Mouse (Mus musculus): ENCODE results near the gene Adh5. TPM values are rescaled to one million over a fixed set of nuclear protein-coding genes. Genes with fewer than 3 reads are reported as not detected.
A peak's percentile ranks its signal among the peaks of the same experiment; 100 is the strongest.

The Adh5 gene
- polyA plus RNA-seq, 1 experiment from 2014 or later: 247 TPM

- Histone ChIP-seq H3K27me3 (ENCODE audit: insufficient read depth, low read length) (no peaks in the 10 kb centered on the region), H3K4me1 (ENCODE audit: insufficient read depth) (no peaks in the 10 kb centered on the region), H3K4me2 (ENCODE audit: low read depth, low read length) (no peak overlapping the region), H3K27ac (ENCODE audit: low read depth) (no peak overlapping the region), H3K36me3 (replicated peaks; ENCODE audit: insufficient read depth, low read length) (no peaks in the 10 kb centered on the region), H3K4me3 (ENCODE audit: low read depth, low read length) (no peak overlapping the region), H3K9me3 (ENCODE audit: low read length) (no peaks in the 10 kb centered on the region), H3K9ac (replicated peaks) (no peak overlapping the region)
- DNase-seq: no peak
- 73% methylated on average over 3 of the region's 3 CpGs for WGBS (ENCODE audit: insufficient replicate concordance)
- ATAC-seq: no peak
- TF ChIP-seq EP300 (IDR thresholded peaks at IDR 0.05; ENCODE audit: low read depth): no peak
Observed at GRCm38 (mm10) chr3:138410211-138410610, 32.7 kb upstream of the Adh5 start.

- no peak within 1 kb of the TSS for H3K9ac ChIP-seq (replicated peaks)
- no peaks in the 10 kb centered on the region for H3K9me3 ChIP-seq (ENCODE audit: low read length)
- DNase-seq: no peak
- ATAC-seq: 0 out of 2 replicates have a peak, but pooled peaks have one; percentile 35
- H3K36me3 ChIP-seq (replicated peaks; ENCODE audit: insufficient read depth, low read length): no peaks in the 10 kb centered on the region
- no peak within 1 kb of the TSS for H3K4me3 ChIP-seq (ENCODE audit: low read depth, low read length)
- 60% methylated on average over 6 of the region's 6 CpGs for WGBS (ENCODE audit: insufficient replicate concordance)
- H3K27me3 ChIP-seq (ENCODE audit: insufficient read depth, low read length): no peaks in the 10 kb centered on the region
- H3K27ac ChIP-seq (ENCODE audit: low read depth): no peak within 1 kb of the TSS
- no peak for TF ChIP-seq EP300 (IDR thresholded peaks at IDR 0.05; ENCODE audit: low read depth)
- TF ChIP-seq CTCF (IDR thresholded peaks at IDR 0.05; ENCODE audit: low read depth): no peak
- H3K4me2 ChIP-seq (ENCODE audit: low read depth, low read length): no peak within 1 kb of the TSS
- no peaks in the 10 kb centered on the region for H3K4me1 ChIP-seq (ENCODE audit: insufficient read depth)
Observed at GRCm38 (mm10) chr3:138415121-138415690, 27.7 kb upstream of the Adh5 start, which contains the start of gene Adh4. Adh4 (plus strand) TSS chr3:138415466.

GRCm38 (mm10) chr3:138419369-138419768 is 23.5 kb upstream of the Adh5 start:
- Histone ChIP-seq H3K4me3 (ENCODE audit: low read depth, low read length) (no peak overlapping the region), H3K4me1 (ENCODE audit: insufficient read depth) (no peaks in the 10 kb centered on the region), H3K9me3 (ENCODE audit: low read length) (no peaks in the 10 kb centered on the region), H3K27ac (ENCODE audit: low read depth) (no peak overlapping the region), H3K27me3 (ENCODE audit: insufficient read depth, low read length) (no peaks in the 10 kb centered on the region), H3K4me2 (ENCODE audit: low read depth, low read length) (no peak overlapping the region), H3K36me3 (replicated peaks; ENCODE audit: insufficient read depth, low read length) (no peaks in the 10 kb centered on the region), H3K9ac (replicated peaks) (no peak overlapping the region)
- TF ChIP-seq CTCF (IDR thresholded peaks at IDR 0.05; ENCODE audit: low read depth) (no peak), EP300 (IDR thresholded peaks at IDR 0.05; ENCODE audit: low read depth) (no peak)
- ATAC-seq (no peak), DNase-seq (no peak)
- WGBS (ENCODE audit: insufficient replicate concordance): 43% methylated on average over 6 of the region's 6 CpGs

- WGBS (ENCODE audit: insufficient replicate concordance): 87% methylated on average over 3 of the region's 3 CpGs
- no peak for DNase-seq
Observed at GRCm38 (mm10) chr3:138420385-138420784, 22.5 kb upstream of the Adh5 start.

GRCm38 (mm10) chr3:138423664-138424063 is 19.2 kb upstream of the Adh5 start:
- DNase-seq: no peak
- Histone ChIP-seq H3K27me3 (ENCODE audit: insufficient read depth, low read length) (no peaks in the 10 kb centered on the region), H3K4me3 (ENCODE audit: low read depth, low read length) (no peak overlapping the region), H3K9me3 (ENCODE audit: low read length) (no peaks in the 10 kb centered on the region), H3K4me2 (ENCODE audit: low read depth, low read length) (no peak overlapping the region), H3K27ac (ENCODE audit: low read depth) (no peak overlapping the region), H3K36me3 (replicated peaks; ENCODE audit: insufficient read depth, low read length) (no peaks in the 10 kb centered on the region), H3K9ac (replicated peaks) (no peak overlapping the region), H3K4me1 (ENCODE audit: insufficient read depth) (no peaks in the 10 kb centered on the region)
- no peak for ATAC-seq
- TF ChIP-seq CTCF (IDR thresholded peaks at IDR 0.05; ENCODE audit: low read depth) (no peak), EP300 (IDR thresholded peaks at IDR 0.05; ENCODE audit: low read depth) (no peak)
- WGBS (ENCODE audit: insufficient replicate concordance): 53% methylated on average over 2 of the region's 2 CpGs

More at GRCm38 (mm10) chr3:138420385-138420784, 22.5 kb upstream of the Adh5 start:
- H3K9ac ChIP-seq (replicated peaks): no peak overlapping the region
- H3K27ac ChIP-seq (ENCODE audit: low read depth): no peak overlapping the region
- no peaks in the 10 kb centered on the region for H3K36me3 ChIP-seq (replicated peaks; ENCODE audit: insufficient read depth, low read length)
- H3K4me3 ChIP-seq (ENCODE audit: low read depth, low read length): no peak overlapping the region
- H3K4me2 ChIP-seq (ENCODE audit: low read depth, low read length): no peak overlapping the region
- no peaks in the 10 kb centered on the region for H3K4me1 ChIP-seq (ENCODE audit: insufficient read depth)
- ATAC-seq: no peak
- no peaks in the 10 kb centered on the region for H3K9me3 ChIP-seq (ENCODE audit: low read length)
- H3K27me3 ChIP-seq (ENCODE audit: insufficient read depth, low read length): no peaks in the 10 kb centered on the region
- TF ChIP-seq EP300 (IDR thresholded peaks at IDR 0.05; ENCODE audit: low read depth) (no peak), CTCF (IDR thresholded peaks at IDR 0.05; ENCODE audit: low read depth) (no peak)

GRCm38 (mm10) chr3:138424247-138424646 is 18.6 kb upstream of the Adh5 start:
- no peaks in the 10 kb centered on the region for H3K36me3 ChIP-seq (replicated peaks; ENCODE audit: insufficient read depth, low read length)
- no peak overlapping the region for H3K4me3 ChIP-seq (ENCODE audit: low read depth, low read length)
- ATAC-seq (no peak), DNase-seq (no peak)
- TF ChIP-seq EP300 (IDR thresholded peaks at IDR 0.05; ENCODE audit: low read depth): no peak
- no peak for TF ChIP-seq CTCF (IDR thresholded peaks at IDR 0.05; ENCODE audit: low read depth)
- no peaks in the 10 kb centered on the region for H3K27me3 ChIP-seq (ENCODE audit: insufficient read depth, low read length)
- 63% methylated on average over 4 of the region's 4 CpGs for WGBS (ENCODE audit: insufficient replicate concordance)
- no peaks in the 10 kb centered on the region for H3K4me1 ChIP-seq (ENCODE audit: insufficient read depth)
- H3K4me2 ChIP-seq (ENCODE audit: low read depth, low read length): no peak overlapping the region
- H3K9me3 ChIP-seq (ENCODE audit: low read length): no peaks in the 10 kb centered on the region
- H3K27ac ChIP-seq (ENCODE audit: low read depth): no peak overlapping the region
- H3K9ac ChIP-seq (replicated peaks): no peak overlapping the region

Measured in liver, postnatal 0 days (tissue).